Mouse (Mus musculus) embryonic facial prominence, embryonic 15.5 days (tissue): ENCODE results near the gene AU015836. TPM values are rescaled to one million over a fixed set of nuclear protein-coding genes. Genes with fewer than 3 reads are reported as not detected.
"Not testable (repeated sequence)": the region's sequence is repeated elsewhere in the genome, so short reads cannot be mapped to it uniquely, and the experiment has no call there.

Source experiments
- ATAC-seq: fragments of 200-750 bp; cut with Nextera tagmentation; 2 replicates; pipeline ENCODE4 v1.8.0; 2017; ENCODE audit warnings: low read depth, moderate TSS enrichment; ENCODE audit not compliant: insufficient number of reproducible peaks, low FRiP score, low TSS enrichment
- H3K27ac ChIP-seq: fragments of 300-500 bp; sonication (generic); replicated peaks from 2 replicates; pipeline ENCODE4 v1.5.1; 2015; ENCODE audit warnings: mild to moderate bottlenecking, inconsistent platforms
- H3K27me3 ChIP-seq: fragments of 300-500 bp; sonication (generic); 2 replicates; pipeline ENCODE4 v1.6.1; 2015; ENCODE audit warnings: inconsistent platforms
- H3K36me3 ChIP-seq: fragments of 300-500 bp; sonication (generic); 2 replicates; pipeline ENCODE4 v1.6.1; 2015; ENCODE audit warnings: mild to moderate bottlenecking, inconsistent platforms
- H3K4me1 ChIP-seq: fragments of 300-500 bp; sonication (generic); 2 replicates; pipeline ENCODE4 v1.6.1; 2015; ENCODE audit warnings: inconsistent platforms
- H3K4me2 ChIP-seq: fragments of 300-500 bp; sonication (generic); replicated peaks from 2 replicates; pipeline ENCODE4 v1.6.1; 2015; ENCODE audit warnings: mild to moderate bottlenecking, inconsistent platforms
- H3K4me3 ChIP-seq: fragments of 300-500 bp; sonication (generic); replicated peaks from 2 replicates; pipeline ENCODE4 v1.5.1; 2015; ENCODE audit warnings: mild to moderate bottlenecking, inconsistent platforms
- H3K9ac ChIP-seq: fragments of 300-500 bp; sonication (generic); 2 replicates; pipeline ENCODE4 v1.6.1; 2015; ENCODE audit warnings: inconsistent platforms
- H3K9me3 ChIP-seq: fragments of 300-500 bp; sonication (generic); replicated peaks from 2 replicates; pipeline ENCODE4 v1.6.1; 2016; ENCODE audit warnings: inconsistent platforms
- WGBS: fragments of 180-500 bp; shearing (Covaris S2); methylation state at CpG from one replicate; pipeline ENCODE4 v1.1.7; 2015; 5-methylcytosine and 5-hydroxymethylcytosine counted together
- polyA plus RNA-seq: library from polyadenylated mRNA; unstranded; fragments of >200 nt; fragmentation: Nextera tagmentation; extraction: Ambion mirVana; gene quantifications from 2 replicates; pipeline ENCODE4 v1.2.1, GENCODE M21; 2015

The AU015836 gene
- not detected in 2 replicates for polyA plus RNA-seq

DNA sequence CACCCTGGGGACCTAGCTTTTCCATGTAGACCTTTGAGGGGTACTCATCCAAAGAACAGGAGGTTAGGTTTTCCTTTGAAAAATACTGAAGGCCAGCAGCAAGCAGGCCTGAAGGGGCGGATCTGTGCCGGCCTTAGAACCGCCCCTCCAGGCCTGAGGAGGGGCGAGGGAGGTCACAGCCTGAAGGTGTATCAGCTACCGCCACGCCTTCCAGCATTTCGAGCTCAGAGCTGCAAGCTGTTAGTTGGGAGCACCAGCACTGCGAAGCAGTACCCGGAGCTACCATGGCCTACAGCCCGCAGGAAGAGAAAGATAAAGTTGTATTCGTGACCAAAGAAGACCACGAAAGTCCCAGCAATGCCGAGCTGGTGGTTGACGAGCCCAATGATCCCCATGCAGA, at the start of gene AU015836:
AU015836 (plus strand) TSS at position 216 of the 400 bp plus-strand sequence.
- no peak within 1 kb of the TSS for H3K4me2 ChIP-seq
- WGBS, result 68% methylated on average over 14 of the region's 14 CpGs
- H3K36me3 ChIP-seq, result no peaks in the 10 kb centered on the region

GRCm38 (mm10) chrX:93919017-93919416, 49.4 kb upstream of the AU015836 start:
- 56% methylated on average over 3 of the region's 3 CpGs for WGBS
- Histone ChIP-seq H3K9me3 (no peaks in the 10 kb centered on the region), H3K27ac (no peak overlapping the region), H3K36me3 (no peaks in the 10 kb centered on the region), H3K27me3 (peaks cover 8% of the 10 kb centered on the region; the same call in 1 of the 2 replicates), H3K4me2 (no peak overlapping the region), H3K4me1 (no peaks in the 10 kb centered on the region), H3K9ac (no peak overlapping the region), H3K4me3 (no peak overlapping the region)
- no peak for ATAC-seq

More for the DNA sequence above, at the start of gene AU015836:
- H3K9me3 ChIP-seq, result no peaks in the 10 kb centered on the region
- no peak for ATAC-seq
- H3K27ac ChIP-seq, result no peak within 1 kb of the TSS
- no peaks in the 10 kb centered on the region for H3K4me1 ChIP-seq
- H3K27me3 ChIP-seq, result no peaks in the 10 kb centered on the region
- no peak within 1 kb of the TSS for H3K9ac ChIP-seq
- H3K4me3 ChIP-seq, result no peak within 1 kb of the TSS

GRCm38 (mm10) chrX:93928379-93928778, 40.1 kb upstream of the AU015836 start:
- 80% methylated on average over 3 of the region's 3 CpGs for WGBS
- H3K4me3 ChIP-seq, result no peak overlapping the region
- no peak for ATAC-seq
- H3K36me3 ChIP-seq, result no peaks in the 10 kb centered on the region
- H3K9ac ChIP-seq, result no peak overlapping the region
- no peaks in the 10 kb centered on the region for H3K4me1 ChIP-seq
- peaks cover 4% of the 10 kb centered on the region; the same call in 1 of the 2 replicates for H3K27me3 ChIP-seq
- no peaks in the 10 kb centered on the region for H3K9me3 ChIP-seq
- H3K4me2 ChIP-seq, result no peak overlapping the region
- no peak overlapping the region for H3K27ac ChIP-seq

DNA sequence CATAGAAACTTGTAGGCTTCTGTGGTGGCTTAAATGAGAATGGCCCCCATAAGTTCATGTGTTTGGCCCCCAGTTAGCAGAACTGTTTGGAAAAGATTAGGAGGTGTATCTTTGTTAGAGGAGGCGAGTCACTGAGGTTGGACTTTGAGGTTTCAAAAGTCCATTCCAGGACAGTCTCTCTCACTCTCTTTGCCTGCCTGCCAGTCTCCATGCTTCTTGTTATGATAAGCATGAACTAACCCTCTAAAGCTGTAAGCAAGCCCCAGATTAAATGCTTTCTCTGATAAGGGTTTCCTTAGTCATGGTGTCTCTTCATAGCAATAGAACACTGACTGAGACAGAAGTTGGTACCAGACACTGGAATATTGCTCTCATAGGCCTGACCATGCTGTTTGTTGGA, 39.7 kb upstream of the AU015836 start:
- WGBS, result 85% methylated on average over 1 of the region's 1 CpGs
- Histone ChIP-seq H3K9ac (no peak overlapping the region), H3K4me2 (no peak overlapping the region), H3K27me3 (peaks cover 4% of the 10 kb centered on the region; the same call in 1 of the 2 replicates), H3K4me1 (no peaks in the 10 kb centered on the region), H3K4me3 (no peak overlapping the region), H3K9me3 (no peaks in the 10 kb centered on the region), H3K27ac (no peak overlapping the region), H3K36me3 (no peaks in the 10 kb centered on the region)
- no peak for ATAC-seq

DNA sequence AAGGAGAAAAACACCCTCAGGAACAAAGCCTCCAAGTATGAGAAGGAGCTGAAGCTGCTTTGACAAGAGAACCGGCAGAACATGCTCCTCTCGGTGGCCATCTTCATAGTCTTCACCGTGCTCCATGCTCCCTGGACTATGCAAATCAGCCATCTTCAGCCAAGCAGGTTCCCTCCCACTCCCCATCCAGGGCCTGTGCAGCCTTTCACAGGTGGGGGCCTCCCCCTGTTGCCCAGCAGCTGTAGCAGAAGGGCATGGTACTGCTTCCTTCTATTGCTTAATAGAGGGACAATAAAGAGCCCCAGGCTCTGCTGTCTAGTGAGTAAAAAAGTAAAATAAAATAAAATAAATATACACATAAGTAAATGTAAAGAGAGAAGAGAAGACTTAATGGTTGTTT, 36.8 kb upstream of the AU015836 start:
- Histone ChIP-seq H3K4me3 (no peak overlapping the region), H3K27me3 (peaks cover 4% of the 10 kb centered on the region; the same call in 1 of the 2 replicates), H3K4me1 (no peaks in the 10 kb centered on the region), H3K9ac (no peak overlapping the region), H3K27ac (no peak overlapping the region), H3K36me3 (no peaks in the 10 kb centered on the region), H3K9me3 (no peaks in the 10 kb centered on the region), H3K4me2 (no peak overlapping the region)
- WGBS, result 75% methylated on average over 3 of the region's 3 CpGs
- ATAC-seq, result no peak

- Histone ChIP-seq H3K27ac (no peak overlapping the region), H3K4me1 (no peaks in the 10 kb centered on the region), H3K27me3 (no peaks in the 10 kb centered on the region; the same call in 1 of the 2 replicates), H3K9me3 (no peaks in the 10 kb centered on the region), H3K4me3 (no peak overlapping the region), H3K9ac (no peak overlapping the region), H3K36me3 (no peaks in the 10 kb centered on the region), H3K4me2 (no peak overlapping the region)
- no peak for ATAC-seq
- 33% methylated on average over 1 of the region's 1 CpGs for WGBS
Measured at GRCm38 (mm10) chrX:93956727-93957126, 11.7 kb upstream of the AU015836 start.

GRCm38 (mm10) chrX:93958502-93958901, 10.0 kb upstream of the AU015836 start:
- WGBS, result 77% methylated on average over 3 of the region's 3 CpGs
- Histone ChIP-seq H3K4me2 (no peak overlapping the region), H3K9me3 (no peaks in the 10 kb centered on the region)

DNA sequence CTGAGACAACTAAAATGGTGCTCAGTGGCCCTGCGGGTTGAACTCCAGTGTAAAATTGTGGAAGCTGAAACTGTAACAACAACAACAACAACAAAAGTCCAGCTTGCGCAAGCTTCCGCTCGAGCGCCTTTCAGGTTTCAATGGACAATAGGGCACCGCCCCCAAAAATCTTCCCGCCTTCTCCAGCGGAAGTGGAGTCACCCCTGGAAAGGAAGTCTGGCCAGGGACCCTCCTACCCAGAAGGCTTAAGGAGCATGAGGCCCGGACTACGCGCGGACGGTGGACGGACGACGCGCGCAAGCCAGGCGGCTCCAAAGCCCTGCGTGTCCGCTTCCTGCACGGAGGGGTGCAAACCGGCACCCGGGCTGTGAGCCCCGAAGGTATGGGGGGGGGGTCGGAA, 11.9 kb downstream of the AU015836 start:
- no peak overlapping the region for H3K27ac ChIP-seq
- no peaks in the 10 kb centered on the region; the same call in 1 of the 2 replicates for H3K27me3 ChIP-seq
- H3K9ac ChIP-seq, result no peak overlapping the region
- 91% methylated on average over 26 of the region's 26 CpGs for WGBS
- no peaks in the 10 kb centered on the region for H3K4me1 ChIP-seq
- no peak for ATAC-seq
- H3K4me3 ChIP-seq, result no peak overlapping the region
- H3K4me2 ChIP-seq, result no peak overlapping the region
- H3K36me3 ChIP-seq, result no peaks in the 10 kb centered on the region
- H3K9me3 ChIP-seq, result no peaks in the 10 kb centered on the region

More at GRCm38 (mm10) chrX:93958502-93958901, 10.0 kb upstream of the AU015836 start:
- no peaks in the 10 kb centered on the region for H3K36me3 ChIP-seq
- H3K27ac ChIP-seq, result no peak overlapping the region
- ATAC-seq, result no peak
- H3K4me1 ChIP-seq, result no peaks in the 10 kb centered on the region
- H3K4me3 ChIP-seq, result no peak overlapping the region
- H3K9ac ChIP-seq, result no peak overlapping the region
- H3K27me3 ChIP-seq, result no peaks in the 10 kb centered on the region; the same call in 1 of the 2 replicates

- Histone ChIP-seq H3K27me3 (peaks cover 2% of the 10 kb centered on the region; the same call in 1 of the 2 replicates), H3K4me1 (no peaks in the 10 kb centered on the region), H3K9ac (no peak overlapping the region), H3K4me3 (no peak overlapping the region), H3K27ac (no peak overlapping the region), H3K36me3 (no peaks in the 10 kb centered on the region), H3K9me3 (no peaks in the 10 kb centered on the region), H3K4me2 (no peak overlapping the region)
- no peak for ATAC-seq
- WGBS, result 77% methylated on average over 3 of the region's 3 CpGs
Measured at GRCm38 (mm10) chrX:93982193-93982592, 13.7 kb downstream of the AU015836 start.

DNA sequence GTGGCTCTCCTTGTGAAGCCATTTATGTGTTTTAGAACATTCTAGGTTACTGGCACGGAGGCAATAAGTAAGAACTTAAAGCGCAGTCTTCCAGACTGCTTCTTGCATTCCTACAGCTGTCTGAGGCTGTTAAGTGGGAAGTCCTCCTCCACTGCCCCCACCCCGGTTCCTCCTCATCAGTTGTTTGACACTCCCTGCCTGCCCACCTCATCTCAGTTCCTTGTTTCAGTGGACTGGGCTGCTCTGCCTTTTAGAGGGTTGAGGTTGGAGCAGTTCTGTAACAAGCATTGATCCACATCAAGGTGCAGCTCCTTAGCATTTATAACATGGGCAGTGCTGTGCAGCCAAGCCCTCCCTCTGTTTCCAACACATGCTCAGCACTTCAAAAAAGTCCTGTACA, 16.6 kb downstream of the AU015836 start:
- not testable (repeated sequence) for H3K27ac ChIP-seq, H3K4me1 ChIP-seq, H3K36me3 ChIP-seq, H3K4me2 ChIP-seq, H3K9me3 ChIP-seq, H3K4me3 ChIP-seq, ATAC-seq, H3K9ac ChIP-seq
- WGBS, result 66% methylated on average over 3 of the region's 3 CpGs
- H3K27me3 ChIP-seq, result peaks cover 16% of the 10 kb centered on the region

DNA sequence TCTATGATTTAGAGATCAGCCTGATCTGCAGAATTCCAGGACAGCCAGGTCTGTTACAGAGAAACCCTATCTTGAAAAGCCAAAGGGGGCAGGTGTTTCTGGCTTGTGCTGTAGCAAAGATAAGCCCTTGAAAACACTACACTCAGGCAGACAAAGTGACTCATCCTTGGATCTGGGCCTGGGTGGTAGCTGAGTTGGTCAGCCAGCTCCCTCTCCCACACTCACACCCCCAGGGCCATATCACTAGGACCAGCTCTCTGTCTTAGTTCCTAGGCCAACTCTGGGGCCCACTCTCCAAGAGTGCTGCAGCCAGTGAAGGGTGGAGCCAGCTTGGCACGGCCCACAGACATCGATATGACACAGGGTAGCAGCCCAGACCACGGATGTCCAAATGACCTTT, 38.5 kb downstream of the AU015836 start:
- no peak overlapping the region for H3K4me2 ChIP-seq
- no peaks in the 10 kb centered on the region for H3K4me1 ChIP-seq
- no peak overlapping the region for H3K27ac ChIP-seq
- 78% methylated on average over 3 of the region's 3 CpGs for whole genome bisulfite sequencing
- H3K27me3 ChIP-seq, result peaks cover 16% of the 10 kb centered on the region
- no peak for ATAC-seq
- H3K4me3 ChIP-seq, result no peak overlapping the region
- H3K9me3 ChIP-seq, result no peaks in the 10 kb centered on the region
- H3K36me3 ChIP-seq, result no peaks in the 10 kb centered on the region
- H3K9ac ChIP-seq, result no peak overlapping the region

DNA sequence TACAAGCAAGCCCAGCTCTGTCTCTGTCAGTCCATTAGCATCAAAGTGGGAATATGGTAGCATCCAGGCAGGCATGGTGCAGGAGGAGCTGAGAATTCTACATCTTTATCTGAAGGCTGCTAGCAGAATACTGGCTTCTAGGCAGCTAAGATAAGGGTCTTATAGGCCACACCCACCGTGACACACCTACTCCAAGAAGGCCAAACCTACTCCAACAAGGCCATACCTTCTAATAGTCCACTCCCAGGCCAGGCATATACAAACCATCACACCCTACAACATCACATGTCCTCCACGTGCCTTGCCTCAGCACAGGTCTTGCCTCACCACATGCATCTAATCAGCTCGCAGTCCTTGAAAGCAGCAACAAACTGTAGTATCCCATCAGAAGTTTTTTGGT, 41.0 kb downstream of the AU015836 start:
- Histone ChIP-seq H3K4me2 (no peak overlapping the region), H3K27ac (no peak overlapping the region), H3K4me1 (no peaks in the 10 kb centered on the region), H3K27me3 (peaks cover 20% of the 10 kb centered on the region), H3K4me3 (no peak overlapping the region), H3K36me3 (no peaks in the 10 kb centered on the region), H3K9ac (no peak overlapping the region), H3K9me3 (no peaks in the 10 kb centered on the region)
- ATAC-seq, result no peak
- 79% methylated on average over 3 of the region's 3 CpGs for WGBS
